Mouse (Mus musculus) embryonic facial prominence, embryonic 14.5 days (tissue): ENCODE results near the gene Zfp668. TPM values are rescaled to one million over a fixed set of nuclear protein-coding genes. Genes with fewer than 3 reads are reported as not detected.

Source experiments
- ATAC-seq: fragments of 200-750 bp; cut with Nextera tagmentation; 2 replicates; pipeline ENCODE4 v1.8.0; 2017; ENCODE audit warnings: low read depth, moderate number of reproducible peaks, moderate TSS enrichment
- DNase-seq: peaks from one replicate; pipeline ENCODE4 v3.0.0-alpha.2; 2015; ENCODE audit warnings: low spot score
- H3K27ac ChIP-seq: fragments of 300-500 bp; sonication (generic); replicated peaks from 2 replicates; pipeline ENCODE4 v1.5.1; 2014; ENCODE audit warnings: low read depth, mild to moderate bottlenecking, low read length, moderate library complexity
- H3K27me3 ChIP-seq: fragments of 300-500 bp; sonication (generic); replicated peaks from 2 replicates; pipeline ENCODE4 v1.6.1; 2014; ENCODE audit warnings: low read length; ENCODE audit not compliant: control insufficient read depth, insufficient read depth
- H3K36me3 ChIP-seq: fragments of 300-500 bp; sonication (generic); 2 replicates; pipeline ENCODE4 v1.6.1; 2014; ENCODE audit warnings: low read length, mixed read lengths; ENCODE audit not compliant: control insufficient read depth, insufficient read depth
- H3K4me1 ChIP-seq: fragments of 300-500 bp; sonication (generic); 2 replicates; pipeline ENCODE4 v1.6.1; 2014; ENCODE audit warnings: antibody characterized with exemption, low read length; ENCODE audit not compliant: control insufficient read depth, insufficient read depth
- H3K4me2 ChIP-seq: fragments of 300-500 bp; sonication (generic); 2 replicates; pipeline ENCODE4 v1.6.1; 2014; ENCODE audit warnings: low read depth, mild to moderate bottlenecking, low read length, moderate library complexity, mixed read lengths
- H3K4me3 ChIP-seq: fragments of 300-500 bp; sonication (generic); 2 replicates; pipeline ENCODE4 v1.5.1; 2014; ENCODE audit warnings: low read depth, mild to moderate bottlenecking, low read length
- H3K9ac ChIP-seq: fragments of 300-500 bp; sonication (generic); 2 replicates; pipeline ENCODE4 v1.6.1; 2014; ENCODE audit warnings: low read depth, mild to moderate bottlenecking, low read length, moderate library complexity, mixed read lengths
- H3K9me3 ChIP-seq: fragments of 300-500 bp; sonication (generic); 2 replicates; pipeline ENCODE4 v1.6.1; 2016; ENCODE audit warnings: low read length; ENCODE audit not compliant: control insufficient read depth
- WGBS: fragments of 180-500 bp; shearing (Covaris S2); extraction: QIAGEN DNeasy Blood & Tissue Kit; methylation state at CpG from one replicate; pipeline ENCODE4 v1.1.7; 2014; 5-methylcytosine and 5-hydroxymethylcytosine counted together
- polyA plus RNA-seq: library from polyadenylated mRNA; unstranded; fragments of >200 nt; fragmentation: Nextera tagmentation; extraction: Ambion mirVana; gene quantifications from 2 replicates; pipeline ENCODE4 v1.2.1, GENCODE M21; 2014

The Zfp668 gene
- polyA plus RNA-seq, 1 experiment from 2014 or later, result 11.2 TPM

DNA sequence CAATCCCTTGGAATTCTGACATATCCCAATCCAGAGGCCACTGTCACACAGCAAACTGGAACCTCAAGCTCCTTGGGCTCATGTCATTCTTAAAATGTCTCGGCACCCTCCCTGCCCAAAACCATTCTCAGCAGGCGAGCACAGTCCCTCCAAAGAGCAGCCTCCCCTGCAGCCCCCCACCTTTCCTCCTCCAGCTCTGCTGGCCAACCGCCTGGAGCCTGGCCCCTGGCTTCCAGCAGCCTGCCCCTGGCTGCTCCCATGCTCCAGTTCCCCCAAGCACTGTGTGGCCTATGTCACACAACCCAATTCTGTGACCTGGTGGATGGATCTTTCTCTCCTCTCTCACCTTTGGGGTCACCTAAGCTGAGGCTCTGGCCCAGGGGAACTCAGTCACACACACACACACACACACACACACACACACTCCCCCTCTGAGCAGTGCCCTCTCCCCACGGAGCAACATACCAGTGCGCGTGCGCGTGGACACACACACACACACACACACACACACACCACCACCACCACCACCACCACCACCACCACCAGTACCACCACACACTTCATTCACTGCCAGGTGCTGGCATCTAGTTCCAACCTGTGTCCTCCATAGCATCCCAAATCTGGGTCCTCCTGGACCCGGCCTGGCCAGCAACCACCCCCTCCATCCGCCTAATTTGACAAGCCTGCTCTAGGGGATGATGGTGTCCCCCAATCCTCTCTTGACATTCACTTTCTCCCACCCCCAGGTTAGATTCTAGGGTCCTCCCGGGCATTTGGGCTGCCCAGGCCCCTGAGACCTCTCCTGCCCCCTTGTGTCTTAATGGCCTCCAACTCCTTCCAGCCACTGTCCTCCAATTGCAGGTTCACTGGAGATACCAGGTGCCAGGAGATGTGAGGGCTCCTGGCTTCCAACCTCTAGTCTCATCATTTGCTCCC, 53.1 kb downstream of the Zfp668 start:
- H3K4me1 ChIP-seq, result peaks cover 5% of the 10 kb centered on the region
- ATAC-seq, result no peak
- no peak for DNase-seq
- H3K27ac ChIP-seq, result peak overlapping the region; percentile 45; the same call in 1 of the 2 replicates
- 66% methylated on average over 11 of the region's 11 CpGs for WGBS
- H3K36me3 ChIP-seq, result no peaks in the 10 kb centered on the region
- H3K9ac ChIP-seq, result peak overlapping the region; percentile 75
- no peaks in the 10 kb centered on the region for H3K9me3 ChIP-seq
- H3K4me2 ChIP-seq, result peak overlapping the region; percentile 56
- H3K4me3 ChIP-seq, result peak overlapping the region; percentile 54
- H3K27me3 ChIP-seq, result no peaks in the 10 kb centered on the region

DNA sequence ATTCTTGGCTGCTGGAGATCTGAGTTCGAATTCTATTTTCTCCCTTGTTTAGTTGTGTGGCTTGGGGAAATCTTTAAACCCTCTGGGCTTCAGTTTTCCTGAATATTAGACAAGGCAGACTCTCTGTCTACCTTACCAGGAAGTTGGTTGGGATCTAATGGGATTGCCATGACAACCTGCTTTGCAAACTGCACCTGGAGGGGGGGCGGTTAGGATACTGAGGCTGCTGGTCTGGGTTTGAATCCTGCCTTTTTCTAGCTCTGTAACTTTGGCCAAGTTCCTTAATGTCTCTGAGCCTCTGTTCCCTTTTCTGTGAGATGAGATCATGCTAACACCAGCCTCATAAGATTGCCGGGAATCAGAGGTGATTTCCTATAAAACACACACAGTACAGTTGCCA, 54.1 kb downstream of the Zfp668 start:
- ATAC-seq (no peak), DNase-seq (no peak)
- no peak overlapping the region for H3K4me2 ChIP-seq
- H3K9me3 ChIP-seq, result no peaks in the 10 kb centered on the region
- H3K4me3 ChIP-seq, result no peak overlapping the region
- H3K36me3 ChIP-seq, result no peaks in the 10 kb centered on the region
- no peak overlapping the region for H3K27ac ChIP-seq
- no peaks in the 10 kb centered on the region for H3K27me3 ChIP-seq
- peaks cover 5% of the 10 kb centered on the region for H3K4me1 ChIP-seq
- H3K9ac ChIP-seq, result no peak overlapping the region
- 78% methylated on average over 3 of the region's 3 CpGs for WGBS

DNA sequence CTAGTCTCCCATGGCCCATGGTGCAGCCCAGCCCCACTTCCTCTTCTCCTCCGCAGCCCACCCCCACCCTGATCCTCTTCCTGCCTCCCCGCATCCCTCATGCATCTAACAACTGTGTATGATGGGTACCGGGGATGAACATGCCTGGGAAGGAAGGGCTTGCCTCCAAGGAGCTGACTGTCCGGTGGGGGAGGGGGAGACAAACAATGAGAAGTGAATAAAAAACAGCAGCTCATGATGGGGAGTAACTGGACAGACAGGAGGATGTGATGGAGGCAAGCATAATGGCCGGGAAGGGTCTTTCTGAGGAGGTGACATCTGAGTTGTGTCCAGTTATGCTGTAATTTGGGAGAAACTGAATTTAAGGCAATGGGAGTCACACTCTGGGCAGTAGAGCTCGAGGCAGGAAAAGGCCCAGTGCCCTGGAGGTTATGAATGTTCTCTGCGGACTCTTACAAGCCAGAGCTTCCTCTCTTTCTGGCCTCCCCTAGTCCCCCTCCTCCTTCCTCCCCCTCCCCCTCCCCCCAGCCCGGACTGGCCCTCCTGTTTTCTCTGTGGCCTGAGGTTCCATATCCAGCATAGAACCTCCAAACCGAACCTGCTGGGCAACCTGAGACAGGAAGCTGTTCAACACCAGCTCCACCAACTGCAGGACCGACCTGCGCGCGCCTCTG, 55.7 kb downstream of the Zfp668 start:
- Histone ChIP-seq H3K27me3 (no peaks in the 10 kb centered on the region), H3K36me3 (no peaks in the 10 kb centered on the region), H3K4me3 (no peak overlapping the region), H3K9me3 (no peaks in the 10 kb centered on the region), H3K9ac (peak overlapping the region; percentile 25; the same call in 1 of the 2 replicates), H3K4me2 (no peak overlapping the region), H3K27ac (no peak overlapping the region), H3K4me1 (peaks cover 5% of the 10 kb centered on the region)
- 51% methylated on average over 13 of the region's 13 CpGs for WGBS
- ATAC-seq, result no peak
- no peak for DNase-seq

DNA sequence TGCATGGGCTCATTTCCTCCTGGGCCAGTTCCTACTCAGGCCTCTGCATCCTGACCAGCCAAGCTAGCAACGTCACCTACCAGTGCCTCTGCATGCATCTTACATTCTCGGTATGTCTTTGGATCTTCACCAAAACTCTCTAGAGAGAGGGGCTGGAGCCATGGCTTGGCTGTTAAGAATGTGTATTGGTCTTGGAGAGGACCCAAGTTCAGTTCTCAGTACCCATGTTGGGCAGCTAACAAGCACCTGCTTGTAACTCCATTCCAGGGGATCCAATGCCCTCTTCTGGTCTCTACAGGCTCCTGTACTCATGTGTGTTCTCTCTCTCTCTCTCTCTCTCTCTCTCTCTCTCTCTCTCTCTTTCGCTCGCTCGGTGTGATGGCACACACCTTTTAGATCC, 58.9 kb downstream of the Zfp668 start:
- Histone ChIP-seq H3K4me1 (no peaks in the 10 kb centered on the region), H3K9me3 (no peaks in the 10 kb centered on the region), H3K27me3 (no peaks in the 10 kb centered on the region), H3K36me3 (0 out of 2 replicates have a peak, but pooled peaks cover 13% of the 10 kb centered on the region), H3K4me3 (no peak overlapping the region), H3K9ac (no peak overlapping the region), H3K4me2 (no peak overlapping the region), H3K27ac (no peak overlapping the region)
- DNase-seq, result no peak
- WGBS, result 93% methylated on average over 5 of the region's 5 CpGs
- ATAC-seq, result no peak

DNA sequence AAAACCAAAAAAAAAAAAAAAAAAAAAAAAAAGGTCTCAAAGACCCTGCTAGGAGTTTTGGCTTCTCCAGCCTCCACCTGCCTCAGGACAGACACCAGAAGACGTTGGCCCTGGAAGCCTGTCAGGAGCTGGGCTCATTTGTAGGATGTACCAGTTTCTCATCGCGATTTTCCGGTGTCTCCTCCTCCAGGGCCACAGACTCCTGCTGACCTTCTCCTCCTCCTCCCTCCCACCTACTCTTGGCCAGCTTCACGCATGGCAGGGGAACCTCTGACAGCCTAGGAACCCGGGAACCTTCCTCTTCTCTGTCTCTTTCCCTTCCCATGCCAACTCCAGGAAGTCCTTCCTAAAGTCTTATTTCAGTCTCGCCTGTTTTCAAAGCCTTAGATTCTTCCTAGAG, 59.6 kb downstream of the Zfp668 start:
- H3K9ac ChIP-seq, result no peak overlapping the region
- 78% methylated on average over 7 of the region's 7 CpGs for WGBS
- ATAC-seq (no peak), DNase-seq (no peak)
- no peaks in the 10 kb centered on the region for H3K27me3 ChIP-seq
- H3K27ac ChIP-seq, result no peak overlapping the region
- H3K36me3 ChIP-seq, result 0 out of 2 replicates have a peak, but pooled peaks cover 20% of the 10 kb centered on the region
- no peaks in the 10 kb centered on the region for H3K9me3 ChIP-seq
- no peaks in the 10 kb centered on the region for H3K4me1 ChIP-seq
- no peak overlapping the region for H3K4me2 ChIP-seq
- no peak overlapping the region for H3K4me3 ChIP-seq

DNA sequence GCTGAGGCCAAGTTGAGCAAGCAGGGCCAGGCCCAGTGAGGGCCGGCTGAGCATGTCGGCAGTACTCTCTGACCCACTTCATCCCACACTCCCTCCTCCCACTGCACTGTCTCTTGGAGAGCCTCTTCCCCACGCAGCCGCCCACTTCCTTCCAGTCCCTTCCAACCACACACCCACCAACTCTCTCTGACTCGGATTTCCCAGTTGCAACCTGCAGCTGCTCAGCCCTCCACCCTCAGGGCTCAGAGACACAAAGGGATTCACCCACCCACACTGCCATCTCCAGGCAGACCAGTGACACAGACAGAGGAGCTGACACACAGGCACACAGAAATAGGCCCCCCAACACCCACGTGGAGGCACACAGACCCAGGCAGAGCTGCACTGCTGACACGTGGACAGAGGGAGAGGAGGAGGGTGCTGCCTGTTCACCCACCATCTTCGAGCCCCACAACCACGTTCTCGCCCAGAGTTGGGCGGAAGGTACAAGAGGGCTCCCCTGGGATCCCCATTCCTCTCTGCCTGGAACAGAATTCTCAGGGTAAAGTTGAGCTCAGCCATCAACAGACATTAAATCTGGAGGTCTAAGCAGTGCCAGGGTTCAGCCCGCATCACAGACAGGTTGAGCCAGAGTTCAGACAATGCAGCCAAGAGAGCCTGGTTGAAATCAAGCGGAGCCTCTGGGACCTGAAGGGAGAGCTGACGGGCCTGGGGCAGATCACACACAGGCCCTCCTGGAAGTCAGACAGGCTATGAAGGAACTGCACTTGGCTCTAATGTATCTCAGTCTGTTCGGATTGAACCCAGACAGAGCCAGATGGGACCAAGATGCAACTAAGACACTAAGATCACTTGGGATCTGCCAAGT, 60.4 kb downstream of the Zfp668 start:
- 0 out of 2 replicates have a peak, but pooled peaks cover 20% of the 10 kb centered on the region for H3K36me3 ChIP-seq
- no peaks in the 10 kb centered on the region for H3K4me1 ChIP-seq
- H3K9ac ChIP-seq, result peak overlapping the region; percentile 41; the same call in 1 of the 2 replicates
- DNase-seq, result peak; percentile 56
- H3K27me3 ChIP-seq, result no peaks in the 10 kb centered on the region
- peak overlapping the region; percentile 28; the same call in 1 of the 2 replicates for H3K27ac ChIP-seq
- ATAC-seq, result peak; percentile 56
- H3K4me3 ChIP-seq, result no peak overlapping the region
- no peaks in the 10 kb centered on the region for H3K9me3 ChIP-seq
- H3K4me2 ChIP-seq, result no peak overlapping the region
- 49% methylated on average over 15 of the region's 15 CpGs for WGBS

DNA sequence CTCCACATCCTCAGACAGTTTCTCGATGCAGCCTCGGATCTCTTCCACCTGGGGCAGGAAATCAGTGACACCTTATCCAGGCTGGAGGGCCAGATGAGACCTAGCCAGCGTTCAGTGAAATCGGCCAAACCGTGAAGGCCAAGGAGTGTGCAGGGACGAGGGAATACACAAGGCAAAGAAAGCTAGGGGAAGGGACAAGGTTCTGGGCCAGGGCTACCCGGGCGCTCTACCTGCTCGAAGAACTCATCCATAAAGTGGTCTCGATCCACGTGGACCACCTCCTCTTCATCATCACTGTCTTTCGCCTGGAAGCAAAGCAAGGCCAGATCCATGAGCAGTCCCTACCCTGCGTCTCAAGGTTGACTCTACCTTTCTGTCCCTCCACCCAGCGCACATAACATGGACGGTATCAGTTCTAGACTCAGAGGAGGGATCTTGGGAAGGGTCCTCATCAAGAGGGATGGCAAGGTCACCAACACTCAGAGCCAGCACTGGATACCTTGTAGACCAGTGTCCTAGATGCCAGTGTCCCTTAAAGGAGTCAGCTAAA, 61.4 kb downstream of the Zfp668 start:
- Histone ChIP-seq H3K9ac (no peak overlapping the region), H3K27ac (peak overlapping the region; percentile 33; the same call in 1 of the 2 replicates), H3K27me3 (no peaks in the 10 kb centered on the region), H3K4me1 (no peaks in the 10 kb centered on the region), H3K4me3 (no peak overlapping the region), H3K4me2 (no peak overlapping the region), H3K9me3 (no peaks in the 10 kb centered on the region), H3K36me3 (peaks cover 27% of the 10 kb centered on the region; the same call in 1 of the 2 replicates)
- 95% methylated on average over 15 of the region's 15 CpGs for WGBS
- no peak for DNase-seq
- no peak for ATAC-seq
